Mouse (Mus musculus) left cerebral cortex, adult 9 months (tissue): ENCODE measurements at regions not wholly inside any gene's neighbourhood (a gene's known extent, or its start where the extent isn't known, plus 50 kb on each side); places are given as distances from the start of the nearest gene placed in this dataset.

Experiments used
- DNase-seq, 2 experiments: peaks; one replicate each; pipeline ENCODE4 v3.0.0; 2022; ENCODE audit warnings: low spot score in 2 of 2

DNA sequence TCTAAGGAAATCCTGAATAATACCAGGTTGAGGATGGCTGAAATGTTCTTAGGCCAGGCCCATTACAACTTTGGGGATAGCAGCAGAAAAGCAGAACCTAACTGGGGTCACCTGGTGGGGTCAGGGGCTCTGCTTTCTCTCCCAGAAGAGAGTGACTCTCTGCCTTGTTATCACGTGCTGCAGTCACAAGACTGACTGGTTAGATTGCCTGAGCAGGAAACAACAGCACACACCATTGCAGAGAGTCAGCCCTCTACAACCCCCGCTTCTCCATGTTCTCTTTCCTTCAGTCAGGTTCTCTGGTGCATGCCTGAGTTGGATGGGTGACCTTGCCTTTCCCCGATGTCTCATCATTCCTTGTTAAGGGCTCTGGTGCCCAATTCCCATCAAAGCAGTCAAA lies 91.2 kb upstream of the Hsd17b12 start:
- DNase-seq, result no peak

DNA sequence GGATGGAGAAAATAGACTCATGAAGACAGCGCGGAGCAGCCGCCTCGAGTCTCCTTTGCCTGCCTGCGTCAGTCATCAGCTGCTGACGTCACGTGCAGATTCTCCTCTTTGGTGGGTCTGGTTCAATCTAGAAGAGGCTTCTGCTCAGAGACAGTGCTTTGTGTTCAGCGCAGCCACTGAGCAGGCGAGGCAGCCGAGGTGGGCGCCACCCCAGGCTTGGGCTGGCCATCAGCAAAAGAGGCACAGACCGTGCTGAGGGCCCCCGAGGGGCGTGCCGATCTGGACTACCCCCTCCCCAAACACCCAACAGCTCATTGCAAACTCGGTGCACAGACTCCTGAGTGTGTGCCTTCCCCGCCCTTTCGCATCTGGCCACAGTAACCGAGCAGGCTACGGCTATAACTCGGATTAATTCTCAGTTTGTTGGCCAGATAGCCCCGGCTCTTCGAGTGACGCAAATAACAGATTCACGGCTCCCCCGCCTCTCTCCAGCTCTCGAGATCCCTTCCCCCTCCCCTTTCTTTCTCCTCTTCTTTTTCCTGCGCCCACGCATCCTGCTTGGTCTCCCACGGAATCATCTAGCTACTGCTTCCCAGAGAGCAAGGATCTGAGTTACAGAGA lies 89.2 kb upstream of the Hsd17b12 start:
- peak in 1 of 2 experiments; percentile 83 for DNase-seq

DNA sequence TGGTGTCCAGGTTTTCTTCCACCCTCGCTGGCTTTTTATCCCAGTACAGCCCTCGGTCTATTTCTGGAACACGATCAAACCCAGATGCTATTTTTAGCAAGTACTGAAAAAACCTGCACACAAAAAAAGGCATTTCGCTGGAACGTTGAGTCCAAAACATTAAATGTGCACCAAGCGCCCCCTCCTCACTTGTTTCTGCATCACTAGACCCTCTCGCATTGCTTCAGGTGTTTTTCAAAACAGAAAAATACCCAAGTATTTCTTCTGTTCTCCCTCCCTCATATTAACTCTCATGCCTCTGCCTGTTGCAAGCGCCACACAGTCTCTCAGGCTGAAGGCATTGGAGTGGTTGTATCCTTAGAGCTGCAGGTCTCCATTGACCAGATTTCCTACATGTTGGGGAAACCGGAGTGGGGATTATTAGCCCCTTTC lies 88.4 kb upstream of the Hsd17b12 start:
- DNase-seq, result no peak

DNA sequence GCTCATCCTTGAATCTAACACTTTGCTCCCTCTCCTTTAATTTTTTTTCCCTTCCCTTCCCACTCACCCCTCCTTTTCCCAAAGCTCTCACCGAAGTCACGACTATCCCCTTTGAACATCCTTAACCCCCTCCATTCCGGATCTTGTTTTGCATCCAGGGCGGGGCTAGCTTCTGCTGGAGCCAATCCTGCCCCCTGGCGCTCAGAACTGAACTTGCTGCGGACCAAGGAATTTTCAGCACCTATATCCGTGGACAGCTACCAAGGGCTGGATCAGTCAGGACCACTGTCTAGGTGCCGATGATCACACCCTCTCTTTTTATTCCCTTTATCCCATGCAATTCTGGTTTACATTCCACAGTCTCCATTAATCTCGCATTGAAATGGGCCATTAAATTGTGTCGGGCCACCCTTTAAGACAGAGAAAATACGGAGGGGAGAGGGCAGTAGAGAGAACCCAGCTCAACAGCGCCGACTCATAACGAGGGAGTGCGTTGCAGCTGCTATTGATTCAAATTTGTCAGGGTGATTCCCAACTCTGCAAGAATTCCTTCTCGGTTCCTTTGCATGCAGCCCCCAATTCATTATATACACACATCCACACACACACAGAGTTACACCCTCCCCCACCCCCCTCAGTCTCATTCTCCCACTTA lies 87.7 kb upstream of the Hsd17b12 start:
- DNase-seq, result peak; percentile 75 to 88

DNA sequence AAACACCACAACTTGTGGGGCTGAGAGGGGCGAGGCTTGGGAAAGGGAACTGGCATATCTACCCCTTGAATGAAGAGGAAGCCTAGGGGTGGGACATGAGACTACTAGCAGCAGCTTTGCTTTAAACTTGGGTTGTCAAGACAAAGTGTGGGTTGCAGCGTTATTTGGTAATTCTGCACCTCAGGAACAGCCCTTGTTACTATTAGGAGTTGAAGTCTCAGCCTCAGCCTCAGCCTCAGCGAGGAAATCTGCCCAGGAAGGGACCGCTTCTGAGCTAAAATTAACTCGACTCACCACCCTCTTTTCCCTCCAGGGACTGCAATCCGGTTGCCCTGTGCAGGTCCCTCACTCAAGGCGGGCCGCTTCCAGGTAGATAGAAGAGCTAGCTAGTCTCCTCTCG lies 86.4 kb upstream of the Hsd17b12 start:
- no peak for DNase-seq

DNA sequence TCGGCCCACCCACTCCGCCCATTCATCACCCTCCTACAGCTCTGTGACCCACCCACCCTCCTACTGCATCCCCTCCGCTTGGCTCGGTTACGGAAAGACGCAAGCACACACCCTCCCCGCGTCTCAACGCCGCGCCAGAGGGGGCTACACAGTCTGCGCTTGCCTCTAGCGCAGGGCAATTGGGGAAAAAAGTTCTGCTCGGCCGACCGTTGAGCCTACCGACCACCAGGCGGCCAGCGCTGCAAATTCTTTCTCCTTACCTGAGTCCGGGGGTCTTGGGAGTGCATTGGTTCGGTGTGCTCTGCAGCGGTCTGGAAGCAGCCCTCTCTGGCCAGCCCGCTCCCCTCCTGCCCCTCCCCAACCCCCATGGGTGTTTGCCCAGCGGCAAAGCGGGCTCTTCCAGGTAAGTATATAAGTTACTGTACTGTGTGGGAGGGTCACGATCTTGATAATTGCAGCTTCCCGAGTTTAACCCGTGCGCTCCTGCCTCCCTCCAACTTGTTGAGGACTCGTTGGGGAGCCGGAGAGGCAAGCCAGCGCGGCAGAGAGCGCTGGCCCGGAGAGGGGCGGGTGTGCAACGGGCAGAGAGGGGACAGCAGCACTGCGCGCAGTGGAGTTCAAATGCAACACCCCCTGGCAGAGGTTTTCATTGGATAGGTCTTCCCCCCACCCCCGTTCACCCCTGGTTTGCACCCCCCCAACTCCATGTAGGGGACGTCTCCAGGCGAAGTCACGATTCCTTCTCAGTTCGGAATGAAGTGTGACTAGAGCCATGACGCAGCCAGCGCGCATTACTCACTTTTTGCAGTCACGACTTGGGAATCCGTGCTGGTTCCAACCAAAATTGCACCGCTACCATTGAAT lies 85.5 kb upstream of the Hsd17b12 start:
- peak in 1 of 2 experiments; percentile 72 for DNase-seq

DNA sequence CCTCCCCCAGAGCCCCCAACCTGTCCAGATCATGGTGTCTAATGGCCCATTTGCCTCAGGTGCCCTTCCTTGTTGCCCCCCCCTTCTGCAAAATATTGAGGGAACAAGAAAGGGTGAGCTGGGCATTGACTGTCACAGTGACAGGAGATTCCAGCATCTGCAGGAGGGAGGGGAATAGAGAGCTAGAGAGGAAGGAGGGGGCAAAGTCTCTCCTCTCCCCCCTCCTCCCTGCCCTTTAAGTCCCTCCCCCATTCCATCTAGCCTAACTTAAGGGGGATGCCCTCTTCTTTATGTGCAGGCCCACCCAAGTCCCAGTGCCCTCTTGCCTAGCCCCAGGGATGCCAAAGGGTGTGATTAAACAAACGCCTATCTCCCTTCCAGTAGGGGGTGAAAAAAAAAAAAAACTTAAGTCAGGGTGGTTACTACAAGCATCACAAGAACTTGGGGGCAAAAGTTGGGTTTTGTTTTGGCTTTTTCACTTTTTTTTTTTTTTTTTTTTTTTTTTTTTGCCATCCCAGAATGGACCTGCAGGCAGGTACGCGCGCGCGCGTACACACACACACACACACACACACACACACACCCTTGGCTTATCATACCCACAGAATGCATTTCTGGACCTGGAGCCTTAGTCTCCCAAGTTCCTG lies 84.8 kb upstream of the Hsd17b12 start:
- no peak for DNase-seq

DNA sequence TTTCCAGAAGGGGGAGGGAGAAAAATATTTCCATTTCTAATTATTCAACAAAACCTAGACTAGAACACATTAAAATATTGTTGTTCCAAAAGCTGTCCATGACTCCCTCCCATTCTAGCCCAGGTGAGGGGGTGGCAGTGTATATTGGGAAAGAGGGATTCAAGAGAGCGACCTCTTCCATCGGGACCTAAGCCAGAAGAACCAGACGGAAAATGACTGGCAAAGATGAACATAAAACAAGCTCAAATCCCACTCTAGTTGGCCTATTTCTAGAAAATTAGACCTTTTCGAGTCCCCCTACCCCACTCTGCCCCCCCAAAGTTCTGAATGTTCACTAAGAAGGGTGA lies 84.3 kb upstream of the Hsd17b12 start:
- DNase-seq, result no peak

DNA sequence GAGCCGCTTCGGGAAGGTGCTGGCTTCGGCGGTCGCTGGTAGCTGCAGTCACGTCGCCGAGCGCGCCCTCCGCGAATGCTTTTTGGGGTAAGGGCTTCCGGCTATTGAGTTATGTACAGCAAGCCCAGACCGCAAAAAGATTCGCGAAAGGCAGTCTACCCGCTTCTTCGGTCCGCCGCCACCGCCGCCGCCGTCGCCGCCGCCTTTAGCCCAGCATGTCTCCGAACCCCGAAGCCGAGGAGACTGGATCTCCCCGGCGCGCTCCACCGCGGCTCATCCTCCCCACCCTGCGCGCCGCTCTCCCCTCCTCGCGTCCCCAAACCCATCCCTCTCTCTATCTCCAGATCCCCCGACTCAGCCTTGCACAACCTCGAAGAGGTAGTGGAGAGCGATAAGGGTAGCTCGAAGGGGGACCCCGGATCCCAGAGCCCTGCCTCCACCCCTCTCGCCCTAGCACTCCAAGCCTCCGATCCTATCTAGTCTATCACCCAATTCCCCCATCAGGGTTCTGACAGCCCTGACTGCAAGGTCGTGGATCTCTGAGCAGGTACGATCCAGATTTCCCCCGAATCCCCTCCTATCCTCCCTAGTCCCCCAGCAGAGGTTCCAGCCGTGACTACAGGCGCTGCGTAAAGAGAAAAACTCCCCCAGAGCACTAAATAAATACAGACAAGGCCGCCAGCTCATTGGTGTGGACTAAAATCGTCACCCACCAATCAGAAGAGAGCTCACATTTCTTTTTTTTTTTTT lies 83.7 kb upstream of the Hsd17b12 start:
- DNase-seq, result peak in 1 of 2 experiments; percentile 82

DNA sequence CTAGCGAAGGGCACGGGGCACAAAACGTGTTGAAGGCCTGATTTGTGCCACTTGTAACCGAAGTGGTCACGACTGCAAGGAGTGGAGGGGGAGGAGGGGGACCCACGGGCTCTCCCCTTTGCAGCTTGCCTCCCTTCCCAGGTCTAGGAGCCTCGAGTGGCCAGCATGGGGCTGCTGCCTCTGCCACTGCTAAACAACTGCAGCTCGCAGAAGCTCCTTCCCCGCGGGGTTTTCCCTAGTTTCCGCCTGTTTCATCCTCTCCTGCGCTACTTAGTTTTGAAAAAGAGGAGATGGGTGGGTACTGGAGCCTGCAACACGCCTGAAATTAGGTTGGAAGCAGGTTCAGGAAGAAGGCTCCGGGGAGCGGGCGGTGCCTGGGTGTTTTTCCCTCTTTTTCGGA lies 82.6 kb upstream of the Hsd17b12 start:
- peak in 1 of 2 experiments; percentile 25 for DNase-seq

DNA sequence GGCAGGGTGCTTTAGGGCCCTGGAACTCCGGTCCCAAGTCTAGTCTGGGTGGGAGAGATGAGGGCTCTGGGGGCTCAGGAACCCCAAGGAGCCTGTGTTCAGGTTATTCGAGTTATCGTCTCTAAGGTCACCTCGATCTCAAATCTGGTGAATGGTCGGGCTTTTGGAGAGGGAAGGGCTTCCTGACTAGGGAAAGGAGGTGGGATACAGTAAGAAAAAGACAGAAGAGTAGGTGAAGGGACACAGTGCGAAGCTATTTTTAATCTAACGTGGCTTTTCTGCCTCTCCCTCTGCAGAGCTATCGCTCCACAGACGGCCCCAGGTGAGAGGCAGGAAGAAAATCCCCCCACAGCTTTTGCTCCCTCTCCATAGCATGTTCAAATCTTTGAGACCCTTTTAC lies 81.8 kb upstream of the Hsd17b12 start:
- no peak for DNase-seq

DNA sequence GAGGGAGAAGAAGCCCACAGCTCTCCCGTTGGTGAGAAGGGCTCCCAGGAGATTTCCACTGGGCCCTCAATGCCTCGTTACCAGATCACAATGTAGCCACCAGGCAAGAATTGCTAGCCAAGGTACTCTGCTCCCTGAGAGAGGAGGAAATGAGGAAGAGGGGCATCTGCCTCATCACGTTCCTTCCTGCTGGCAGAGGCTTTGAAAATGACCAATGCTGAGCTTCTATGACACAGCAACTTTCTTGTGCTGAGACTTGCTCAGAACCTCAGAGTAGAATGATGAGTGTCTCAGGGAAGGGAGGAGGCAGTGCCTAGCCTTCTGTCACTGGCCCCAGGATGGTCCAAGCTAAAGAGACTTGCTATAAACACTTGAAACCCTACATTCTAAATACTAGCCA lies 78.7 kb upstream of the Hsd17b12 start:
- DNase-seq, result no peak

DNA sequence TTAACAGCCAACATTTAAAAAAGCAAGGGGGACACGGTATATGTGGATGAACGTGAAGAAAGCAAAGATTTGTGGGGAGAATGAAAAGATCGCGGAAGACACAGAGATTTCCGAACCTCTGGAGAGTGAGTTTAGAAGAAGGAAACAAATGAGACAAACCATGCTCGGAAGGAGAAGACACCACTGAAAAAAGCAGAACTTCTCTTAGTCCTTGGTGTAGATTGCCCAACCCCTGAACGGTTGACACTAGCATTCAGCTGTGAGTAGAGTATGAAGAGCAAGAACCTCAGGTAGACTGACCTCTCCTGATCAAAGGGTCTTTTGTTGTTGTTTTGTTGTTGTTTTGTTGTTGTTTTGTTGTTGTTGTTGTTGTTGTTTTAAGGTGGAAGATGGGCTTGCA lies 75.8 kb upstream of the Hsd17b12 start:
- DNase-seq, result no peak

DNA sequence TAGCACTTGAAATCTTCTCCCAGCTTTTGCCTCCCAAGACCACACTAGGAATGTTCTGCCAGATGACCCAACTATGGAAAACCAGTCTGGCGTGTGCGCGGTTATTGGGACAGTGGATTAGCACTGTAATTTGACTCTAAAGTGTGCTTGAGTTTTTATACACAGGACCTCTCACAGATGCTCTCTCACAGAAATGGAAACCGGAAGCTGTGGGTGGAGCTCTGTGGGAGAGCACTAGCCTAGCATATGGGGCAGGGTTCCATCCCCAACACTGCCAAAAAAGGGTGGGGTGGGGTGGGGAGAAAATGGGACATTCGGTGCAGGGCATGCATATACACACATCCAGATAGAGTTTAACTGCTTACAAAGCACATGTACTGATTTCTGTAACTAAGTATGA lies 61.7 kb upstream of the Hsd17b12 start:
- no peak for DNase-seq

DNA sequence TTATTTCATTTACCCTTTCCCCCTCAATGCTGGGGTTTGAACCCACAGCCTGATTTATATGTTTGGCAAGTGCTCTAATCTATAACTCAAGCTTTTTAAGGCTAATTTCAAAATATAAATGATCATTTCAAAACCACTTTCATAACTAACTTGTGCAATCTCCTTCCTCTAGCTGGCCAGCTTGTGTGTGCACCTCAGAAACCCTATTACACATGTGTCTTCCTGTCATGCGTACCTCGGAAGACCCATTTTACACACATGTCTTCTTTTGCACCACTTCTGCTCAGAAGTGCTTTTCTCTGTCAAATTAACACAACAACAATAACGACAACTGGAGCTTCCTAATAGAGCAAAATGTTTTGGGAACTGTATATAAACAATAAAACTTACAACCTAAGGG lies 59.7 kb upstream of the Hsd17b12 start:
- DNase-seq, result no peak

DNA sequence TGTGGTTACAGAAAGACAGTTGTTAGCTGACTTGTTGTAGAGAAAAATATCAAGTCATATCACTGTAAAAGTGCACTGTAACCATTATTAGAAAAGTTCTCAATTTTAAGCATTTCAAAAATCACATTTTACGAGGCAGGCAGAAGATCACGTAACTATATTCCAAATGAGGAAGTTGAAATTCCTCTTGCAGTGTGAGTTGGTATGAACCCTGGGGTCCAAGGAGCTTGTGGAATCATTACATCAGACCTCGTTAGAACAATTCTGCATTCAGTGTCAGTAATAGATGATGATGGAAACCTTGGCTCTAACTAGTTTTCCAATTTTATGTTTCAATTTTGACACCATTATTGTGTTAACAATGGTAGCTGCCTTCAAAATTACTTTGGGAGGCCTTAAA lies 57.7 kb upstream of the Hsd17b12 start:
- DNase-seq, result no peak
